8 mouse cellular contexts compared by ENCODE assay signal in genomic region chr9:105389289-105389688, GRCm38 (mm10). TPM values are rescaled to one million over a fixed set of nuclear protein-coding genes. Genes with fewer than 3 reads are reported as not detected.
DNase-seq lines count a peak whose midpoint lies in the region; ATAC-seq and TF ChIP-seq lines count a peak whose summit lies in the region.

No protein-coding gene starts in this region.

- no peak overlapping the region for H3K4me3 ChIP-seq in heart, embryonic 11.5 days (ENCODE audit: low read depth, low read length)
- H3K4me3 ChIP-seq in heart, postnatal 0 days (ENCODE audit: low read depth, low read length): no peak overlapping the region

- no peaks in the 10 kb centered on the region for H3K27me3 ChIP-seq in heart, embryonic 11.5 days (ENCODE audit: control insufficient read depth, insufficient read depth, low read length)
- no peaks in the 10 kb centered on the region for H3K27me3 ChIP-seq in heart, postnatal 0 days (ENCODE audit: control insufficient read depth, insufficient read depth, low read length)

- no peaks in the 10 kb centered on the region for H3K9me3 ChIP-seq in heart, embryonic 11.5 days (replicated peaks; ENCODE audit: control insufficient read depth, low read length)
- no peaks in the 10 kb centered on the region for H3K9me3 ChIP-seq in heart, postnatal 0 days (replicated peaks; ENCODE audit: control insufficient read depth, low read length)

- no peak for ATAC-seq in heart, embryonic 11.5 days (replicated peaks; ENCODE audit: insufficient number of reproducible peaks, low FRiP score, low TSS enrichment)
- no peak for ATAC-seq in heart, postnatal 0 days (ENCODE audit: insufficient read depth, low read depth)

- H3K9ac ChIP-seq in heart, embryonic 11.5 days (ENCODE audit: low read depth, low read length): no peak overlapping the region
- no peak overlapping the region for H3K9ac ChIP-seq in heart, postnatal 0 days (replicated peaks; ENCODE audit: low read depth, low read length)

- H3K36me3 ChIP-seq in heart, embryonic 11.5 days (ENCODE audit: control insufficient read depth, insufficient read depth, low read length): no peaks in the 10 kb centered on the region
- no peaks in the 10 kb centered on the region for H3K36me3 ChIP-seq in heart, postnatal 0 days (replicated peaks; ENCODE audit: control insufficient read depth, insufficient read depth, low read length)

- peak; percentile 88 for TF ChIP-seq CTCF in heart, postnatal 0 days (IDR thresholded peaks at IDR 0.05; ENCODE audit: low read depth)

- H3K27ac ChIP-seq in heart, embryonic 11.5 days (ENCODE audit: low read depth, low read length): no peak overlapping the region
- no peak overlapping the region for H3K27ac ChIP-seq in heart, postnatal 0 days (ENCODE audit: low read depth)

- H3K4me1 ChIP-seq in heart, embryonic 11.5 days (ENCODE audit: control insufficient read depth, insufficient read depth, low read length): no peaks in the 10 kb centered on the region
- no peaks in the 10 kb centered on the region for H3K4me1 ChIP-seq in heart, postnatal 0 days (ENCODE audit: control insufficient read depth, insufficient read depth)

- intact Hi-C loops in left cerebral cortex, postnatal 10 days (cut with DNase I): loop anchor here (5.0 to 10.0 kb wide), 2 partner anchors 334 to 977 kb away; partner anchors contain the start of gene Mrpl3

- H3K4me2 ChIP-seq in heart, embryonic 11.5 days: no peak overlapping the region
- H3K4me2 ChIP-seq in heart, postnatal 0 days (ENCODE audit: low read depth, low read length): no peak overlapping the region

- peak; percentile 63 for DNase-seq in heart, adult 8-10 months (ENCODE audit: low spot score)
- peak; percentile 70 for DNase-seq in ZHBTc4 (ENCODE audit: low read depth, low spot score)
- peak; percentile 75 for DNase-seq in embryo, embryonic 10 days (ENCODE audit: low spot score)
- DNase-seq in heart, postnatal 0 days (ENCODE audit: low spot score): peak; percentile 23
- peak; percentile 73 to 77 for DNase-seq in left cerebral cortex, postnatal 10 days (ENCODE audit: extremely low spot score in 1 of 2, low spot score in 2 of 2)
- peak; percentile 75 for DNase-seq in naive thymus-derived CD4-positive, alpha-beta T cell, adult 2 months (ENCODE audit: low read depth)
- DNase-seq in testis, postnatal 14 days (ENCODE audit: low spot score): peak; percentile 20

- TF ChIP-seq EP300 in heart, postnatal 0 days (IDR thresholded peaks at IDR 0.05; ENCODE audit: low read depth): no peak

- WGBS in heart, embryonic 11.5 days (ENCODE audit: insufficient replicate concordance): 13% methylated on average over 4 of the region's 4 CpGs
- 10% methylated on average over 4 of the region's 4 CpGs for WGBS in heart, postnatal 0 days

RNA-seq across cellular contexts. Expression of gene Aste1, which starts 5.9 kb away (rescaled TPM):
- 1 to 10 TPM; 4.4 to 7.5 (median 5.2) TPM for total RNA-seq in heart, adult 8-10 months (2022)
- polyA plus RNA-seq in heart, embryonic 11.5 days (2014; fragmentation: Nextera tagmentation; extraction: Ambion mirVana): 14.6 and 19.3 TPM in 2 replicates
- total RNA-seq in heart, postnatal 0 days (2014; rRNA removed; ENCODE audit: low replicate concordance): 6.8 and 10.8 TPM in 2 replicates
- 10.5 and 13.7 TPM in 2 replicates for polyA plus RNA-seq in heart, postnatal 0 days (2015; fragmentation: Nextera tagmentation; extraction: Ambion mirVana)
- total RNA-seq in left cerebral cortex, postnatal 10 days (2021): 10 to 100 TPM in 1 of 2 experiments, 1 to 10 TPM in 1; 8.9 to 11.7 TPM

RNA-seq across cellular contexts. Expression of gene Nek11, which starts 6.0 kb away (rescaled TPM):
- total RNA-seq in heart, adult 8-10 months (2022): not detected
- 0.30 TPM in 2 replicates for polyA plus RNA-seq in heart, embryonic 11.5 days (2014; fragmentation: Nextera tagmentation; extraction: Ambion mirVana)
- total RNA-seq in heart, postnatal 0 days (2014; rRNA removed; ENCODE audit: low replicate concordance): not detected in 2 replicates
- 0.11 and 0.16 TPM in 2 replicates for polyA plus RNA-seq in heart, postnatal 0 days (2015; fragmentation: Nextera tagmentation; extraction: Ambion mirVana)
- total RNA-seq in left cerebral cortex, postnatal 10 days (2021): 1 to 10 TPM; 1.6 to 1.7 TPM

Comparison
In these comparisons a context has a peak if more than half of its experiments do, and no peak if none do; other contexts are left out.
1. DNase-seq: peak in every context shown above with its lines; median percentile 75 in embryo, embryonic 10 days; 75 in left cerebral cortex, postnatal 10 days; 75 in naive thymus-derived CD4-positive, alpha-beta T cell, adult 2 months; 70 in ZHBTc4; 63 in heart, adult 8-10 months; 23 in heart, postnatal 0 days; 20 in testis, postnatal 14 days.